Mouse (Mus musculus) c-Kit-negative CD71-positive TER-119-positive erythroid progenitor cells, embryonic 14.5 days (primary cell): ENCODE data around the gene Btbd35f17.
"Not testable (repeated sequence)": the region's sequence is repeated elsewhere in the genome, so short reads cannot be mapped to it uniquely, and the experiment has no call there.

ENCODE experiments used
- DNase-seq: peaks from one replicate; pipeline ENCODE4 v3.0.0-alpha.2; 2013; ENCODE audit warnings: low read depth, low spot score

Btbd35f17 gene

DNA sequence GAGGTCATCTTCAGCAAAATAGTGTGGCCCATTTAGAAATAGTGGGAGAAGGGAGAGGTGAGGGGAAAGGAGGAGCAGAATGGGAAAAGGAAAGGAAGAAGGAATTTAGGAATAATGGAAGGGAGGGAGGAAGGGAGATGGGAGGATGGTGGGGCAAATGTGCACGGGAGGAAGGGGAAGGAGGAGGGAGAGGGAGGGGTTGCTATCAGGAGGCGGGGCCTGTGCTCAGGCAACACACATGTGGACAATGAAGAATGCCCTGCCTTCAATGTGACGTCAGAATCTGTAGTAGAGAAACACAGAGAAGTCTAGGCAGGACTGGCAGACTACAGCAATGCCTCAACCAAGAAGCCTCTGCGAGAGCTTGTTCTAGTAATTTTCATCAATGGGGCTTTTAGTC lies at the start of gene Btbd35f17:
Btbd35f17 (plus strand) TSS at position 301 of the 400 bp plus-strand sequence.
- DNase-seq: not testable (repeated sequence)
